Mouse (Mus musculus): ENCODE results near the gene Ern2. TPM values are rescaled to one million over a fixed set of nuclear protein-coding genes. Genes with fewer than 3 reads are reported as not detected.

The Ern2 gene
- polyA plus RNA-seq (2015; fragmentation: Nextera tagmentation; extraction: Ambion mirVana) = 0.89 TPM in 1 of 2 replicates, not detected in the other

- no peak within 1 kb of the TSS for H3K27ac ChIP-seq
- no peak within 1 kb of the TSS for H3K4me3 ChIP-seq (replicated peaks)
- 13% methylated on average over 17 of the region's 17 CpGs for WGBS
- no peaks in the 10 kb centered on the region for H3K9me3 ChIP-seq (replicated peaks)
- H3K4me1 ChIP-seq = peaks cover 5% of the 10 kb centered on the region; the same call in 1 of the 2 replicates
- H3K4me2 ChIP-seq = peak within 1 kb of the TSS; percentile 27; the same call in 1 of the 2 replicates
- H3K27me3 ChIP-seq = no peaks in the 10 kb centered on the region
- H3K36me3 ChIP-seq = no peaks in the 10 kb centered on the region
- ATAC-seq (replicated peaks; ENCODE audit: low FRiP score) = 0 out of 2 replicates have a peak, but pooled peaks have one; percentile 15
- H3K9ac ChIP-seq = no peak within 1 kb of the TSS
Measured at GRCm38 (mm10) chr7:122186043-122186442, at the start of gene Ern2. Gene Ern2, minus strand, starts transcription at chr7:122186207.

GRCm38 (mm10) chr7:122230866-122231265 is 44.9 kb upstream of the Ern2 start:
- Histone ChIP-seq H3K9ac (no peak overlapping the region), H3K4me2 (no peak overlapping the region), H3K4me3 (replicated peaks) (no peak overlapping the region), H3K4me1 (no peaks in the 10 kb centered on the region), H3K36me3 (no peaks in the 10 kb centered on the region), H3K27ac (no peak overlapping the region), H3K9me3 (replicated peaks) (no peaks in the 10 kb centered on the region), H3K27me3 (no peaks in the 10 kb centered on the region)
- ATAC-seq (replicated peaks; ENCODE audit: low FRiP score) = peak; percentile 61
- 41% methylated on average over 4 of the region's 4 CpGs for WGBS

- Histone ChIP-seq H3K4me2 (no peak overlapping the region), H3K9ac (no peak overlapping the region), H3K4me1 (no peaks in the 10 kb centered on the region), H3K4me3 (replicated peaks) (no peak overlapping the region), H3K27me3 (no peaks in the 10 kb centered on the region), H3K36me3 (no peaks in the 10 kb centered on the region), H3K9me3 (replicated peaks) (no peaks in the 10 kb centered on the region), H3K27ac (no peak overlapping the region)
- ATAC-seq (replicated peaks; ENCODE audit: low FRiP score) = no peak
- 75% methylated on average over 4 of the region's 4 CpGs for WGBS
Measured at GRCm38 (mm10) chr7:122229916-122230315, 43.9 kb upstream of the Ern2 start.

GRCm38 (mm10) chr7:122229306-122229705 is 43.3 kb upstream of the Ern2 start:
- Histone ChIP-seq H3K4me1 (no peaks in the 10 kb centered on the region), H3K9ac (no peak overlapping the region), H3K27me3 (no peaks in the 10 kb centered on the region), H3K4me2 (no peak overlapping the region), H3K4me3 (replicated peaks) (no peak overlapping the region), H3K27ac (no peak overlapping the region), H3K36me3 (no peaks in the 10 kb centered on the region), H3K9me3 (replicated peaks) (no peaks in the 10 kb centered on the region)
- ATAC-seq (replicated peaks; ENCODE audit: low FRiP score) = no peak
- WGBS = 59% methylated on average over 3 of the region's 3 CpGs

- Histone ChIP-seq H3K27ac (no peak overlapping the region), H3K9ac (no peak overlapping the region), H3K27me3 (no peaks in the 10 kb centered on the region), H3K4me3 (replicated peaks) (no peak overlapping the region), H3K9me3 (replicated peaks) (no peaks in the 10 kb centered on the region), H3K36me3 (no peaks in the 10 kb centered on the region), H3K4me2 (no peak overlapping the region), H3K4me1 (no peaks in the 10 kb centered on the region)
- ATAC-seq (replicated peaks; ENCODE audit: low FRiP score) = no peak
- 84% methylated on average over 4 of the region's 4 CpGs for WGBS
Measured at GRCm38 (mm10) chr7:122226744-122227143, 40.7 kb upstream of the Ern2 start.

- no peaks in the 10 kb centered on the region for H3K9me3 ChIP-seq (replicated peaks)
- no peak for ATAC-seq (replicated peaks; ENCODE audit: low FRiP score)
- no peak overlapping the region for H3K4me3 ChIP-seq (replicated peaks)
- H3K9ac ChIP-seq = no peak overlapping the region
- H3K4me1 ChIP-seq = no peaks in the 10 kb centered on the region
- no peaks in the 10 kb centered on the region for H3K36me3 ChIP-seq
- H3K4me2 ChIP-seq = no peak overlapping the region
- WGBS = 69% methylated on average over 7 of the region's 7 CpGs
- no peaks in the 10 kb centered on the region for H3K27me3 ChIP-seq
- no peak overlapping the region for H3K27ac ChIP-seq
Measured at GRCm38 (mm10) chr7:122226020-122226742, 40.2 kb upstream of the Ern2 start.

- 11% methylated on average over 18 of the region's 20 CpGs for WGBS
- H3K9ac ChIP-seq = no peak within 1 kb of the TSS
- H3K27me3 ChIP-seq = peaks cover 8% of the 10 kb centered on the region; the same call in 1 of the 2 replicates
- H3K4me3 ChIP-seq (replicated peaks) = peak within 1 kb of the TSS; percentile 32
- peaks cover 9% of the 10 kb centered on the region for H3K4me1 ChIP-seq
- ATAC-seq (replicated peaks; ENCODE audit: low FRiP score) = peak; percentile 84
- peaks cover 3% of the 10 kb centered on the region; the same call in 1 of the 2 replicates for H3K9me3 ChIP-seq (replicated peaks)
- peak within 1 kb of the TSS; percentile 58 for H3K4me2 ChIP-seq
- H3K27ac ChIP-seq = 0 out of 2 replicates have a peak within 1 kb of the TSS, but pooled peaks have one; percentile 7
- H3K36me3 ChIP-seq = no peaks in the 10 kb centered on the region
Measured at GRCm38 (mm10) chr7:122219315-122219801, 33.4 kb upstream of the Ern2 start, which contains the start of gene Chp2. Gene Chp2, plus strand, starts transcription at chr7:122219496.

- Histone ChIP-seq H3K36me3 (no peaks in the 10 kb centered on the region), H3K4me2 (no peak overlapping the region), H3K9me3 (replicated peaks) (no peaks in the 10 kb centered on the region), H3K4me1 (no peaks in the 10 kb centered on the region), H3K4me3 (replicated peaks) (no peak overlapping the region), H3K27me3 (peaks cover 4% of the 10 kb centered on the region; the same call in 1 of the 2 replicates), H3K27ac (no peak overlapping the region), H3K9ac (no peak overlapping the region)
- WGBS = 42% methylated on average over 7 of the region's 7 CpGs
- no peak for ATAC-seq (replicated peaks; ENCODE audit: low FRiP score)
Measured at GRCm38 (mm10) chr7:122208276-122209021, 22.4 kb upstream of the Ern2 start.

GRCm38 (mm10) chr7:122206121-122206520 is 20.1 kb upstream of the Ern2 start:
- H3K36me3 ChIP-seq = no peaks in the 10 kb centered on the region
- H3K27ac ChIP-seq = no peak overlapping the region
- H3K9ac ChIP-seq = no peak overlapping the region
- 79% methylated on average over 2 of the region's 2 CpGs for WGBS
- H3K4me3 ChIP-seq (replicated peaks) = no peak overlapping the region
- ATAC-seq (replicated peaks; ENCODE audit: low FRiP score) = no peak
- no peaks in the 10 kb centered on the region for H3K9me3 ChIP-seq (replicated peaks)
- H3K4me2 ChIP-seq = no peak overlapping the region
- H3K4me1 ChIP-seq = no peaks in the 10 kb centered on the region
- peaks cover 4% of the 10 kb centered on the region; the same call in 1 of the 2 replicates for H3K27me3 ChIP-seq

GRCm38 (mm10) chr7:122203936-122204335 is 17.9 kb upstream of the Ern2 start:
- Histone ChIP-seq H3K9me3 (replicated peaks) (no peaks in the 10 kb centered on the region), H3K27me3 (peaks cover 4% of the 10 kb centered on the region; the same call in 1 of the 2 replicates), H3K4me1 (no peaks in the 10 kb centered on the region), H3K36me3 (no peaks in the 10 kb centered on the region), H3K9ac (no peak overlapping the region), H3K27ac (no peak overlapping the region), H3K4me2 (no peak overlapping the region), H3K4me3 (replicated peaks) (no peak overlapping the region)
- 18% methylated on average over 2 of the region's 2 CpGs for WGBS
- no peak for ATAC-seq (replicated peaks; ENCODE audit: low FRiP score)

- 30% methylated on average over 5 of the region's 5 CpGs for WGBS
- Histone ChIP-seq H3K36me3 (no peaks in the 10 kb centered on the region), H3K4me2 (no peak overlapping the region), H3K9me3 (replicated peaks) (0 out of 2 replicates have a peak, but pooled peaks cover 6% of the 10 kb centered on the region), H3K4me1 (no peaks in the 10 kb centered on the region), H3K27ac (no peak overlapping the region), H3K27me3 (no peaks in the 10 kb centered on the region), H3K9ac (no peak overlapping the region), H3K4me3 (replicated peaks) (no peak overlapping the region)
- ATAC-seq (replicated peaks; ENCODE audit: low FRiP score) = no peak
Measured at GRCm38 (mm10) chr7:122199296-122199695, 13.3 kb upstream of the Ern2 start.

- no peak overlapping the region for H3K27ac ChIP-seq
- no peak overlapping the region for H3K4me3 ChIP-seq (replicated peaks)
- no peak overlapping the region for H3K4me2 ChIP-seq
- no peaks in the 10 kb centered on the region for H3K36me3 ChIP-seq
- H3K27me3 ChIP-seq = no peaks in the 10 kb centered on the region
- WGBS = 35% methylated on average over 4 of the region's 4 CpGs
- H3K9me3 ChIP-seq (replicated peaks) = 0 out of 2 replicates have a peak, but pooled peaks cover 6% of the 10 kb centered on the region
- H3K9ac ChIP-seq = no peak overlapping the region
- no peak for ATAC-seq (replicated peaks; ENCODE audit: low FRiP score)
- no peaks in the 10 kb centered on the region for H3K4me1 ChIP-seq
Measured at GRCm38 (mm10) chr7:122197306-122197705, 11.3 kb upstream of the Ern2 start.
